Mouse (Mus musculus) frontal cortex, postnatal 25 days (tissue): Measurements from ENCODE around the gene Mogat2.

ENCODE experiments used
- DNase-seq, 2 experiments: peaks; one replicate each; pipeline ENCODE4 v3.0.0; 2022; ENCODE audit warnings: low spot score in 2 of 2

The Mogat2 gene

GRCm38 (mm10) chr7:99235657-99236056 is 2.8 kb downstream of the Mogat2 start:
- no peak for DNase-seq

DNA sequence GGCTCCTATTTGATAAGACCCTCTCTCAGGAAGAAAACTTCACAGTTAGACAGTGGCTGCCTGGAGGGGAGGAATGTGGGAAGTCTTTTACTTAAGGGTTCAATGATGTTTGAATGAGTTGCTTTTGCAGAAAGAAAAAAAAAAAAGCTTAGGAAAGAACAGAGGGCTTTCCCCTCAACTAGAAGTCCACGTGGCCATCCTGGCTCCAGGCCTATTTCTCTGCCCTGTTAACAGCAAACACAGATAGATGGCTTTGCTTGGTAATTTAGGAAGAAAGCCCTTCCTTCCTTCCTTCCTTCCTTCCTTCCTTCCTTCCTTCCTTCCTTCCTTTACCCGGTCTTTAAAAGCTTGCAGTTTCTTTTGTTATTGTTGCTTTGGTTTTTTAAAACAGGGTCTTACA is 3.5 kb downstream of the Mogat2 start:
- DNase-seq = no peak

DNA sequence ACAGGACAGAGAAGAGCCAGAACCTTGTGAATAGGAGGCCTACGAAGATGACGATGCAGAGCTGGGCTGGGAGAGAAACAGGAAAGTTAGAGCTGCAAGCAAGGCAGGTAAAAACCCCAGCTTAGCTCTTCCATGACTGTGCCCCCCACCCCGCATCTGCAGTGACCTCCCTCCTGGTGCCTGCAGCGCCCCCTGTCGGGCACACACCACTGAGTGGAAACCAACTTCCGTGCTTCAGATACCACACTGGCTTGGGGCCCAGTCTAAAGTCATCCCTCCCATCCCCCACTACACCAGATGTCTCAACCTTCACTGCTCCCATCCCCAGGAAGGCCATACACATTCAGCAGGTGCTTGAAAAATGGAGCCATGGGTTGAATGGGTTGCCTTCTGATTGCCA is 5.8 kb downstream of the Mogat2 start:
- DNase-seq = no peak

- DNase-seq = no peak
Observed at GRCm38 (mm10) chr7:99230061-99230747, 8.2 kb downstream of the Mogat2 start.

DNA sequence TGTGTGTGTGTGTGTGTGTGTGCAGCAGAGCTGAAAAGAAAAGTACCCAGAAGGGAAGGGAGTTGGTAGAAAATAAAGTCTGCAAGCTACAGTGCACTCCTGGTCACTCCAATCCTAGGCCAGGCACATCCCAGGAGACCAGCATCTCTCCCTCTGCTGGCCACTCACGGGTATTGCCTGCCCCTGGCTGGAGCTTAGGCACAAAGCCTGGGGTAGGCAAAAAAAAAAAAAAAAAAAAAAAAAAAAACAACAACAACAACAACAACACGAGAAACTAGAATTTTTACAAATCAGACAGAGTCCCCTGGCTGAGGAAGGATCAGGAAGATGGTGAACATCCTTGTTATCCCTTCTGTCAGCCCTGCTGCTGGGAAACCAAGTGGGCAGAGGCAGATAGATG is 9.0 kb downstream of the Mogat2 start:
- no peak for DNase-seq

DNA sequence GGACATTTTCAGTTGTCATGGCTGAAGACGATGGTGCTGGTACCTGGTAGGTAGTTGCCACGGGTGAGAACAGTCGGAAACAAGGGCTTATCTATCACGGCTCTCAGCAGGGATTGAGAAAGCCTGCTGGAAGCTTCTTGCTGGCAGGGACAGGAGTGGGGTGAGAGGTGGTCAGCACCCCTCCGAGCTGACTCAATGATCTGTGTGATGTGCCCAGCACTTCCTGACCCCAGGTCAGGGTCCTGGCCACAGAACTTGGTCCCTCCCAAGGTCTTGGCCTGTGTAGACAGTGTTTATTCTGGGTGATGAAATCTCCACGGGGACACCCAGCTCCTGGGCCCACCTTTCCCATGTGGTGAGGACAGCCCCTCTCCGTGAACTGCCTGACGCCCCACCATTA is 9.6 kb downstream of the Mogat2 start:
- no peak for DNase-seq

DNA sequence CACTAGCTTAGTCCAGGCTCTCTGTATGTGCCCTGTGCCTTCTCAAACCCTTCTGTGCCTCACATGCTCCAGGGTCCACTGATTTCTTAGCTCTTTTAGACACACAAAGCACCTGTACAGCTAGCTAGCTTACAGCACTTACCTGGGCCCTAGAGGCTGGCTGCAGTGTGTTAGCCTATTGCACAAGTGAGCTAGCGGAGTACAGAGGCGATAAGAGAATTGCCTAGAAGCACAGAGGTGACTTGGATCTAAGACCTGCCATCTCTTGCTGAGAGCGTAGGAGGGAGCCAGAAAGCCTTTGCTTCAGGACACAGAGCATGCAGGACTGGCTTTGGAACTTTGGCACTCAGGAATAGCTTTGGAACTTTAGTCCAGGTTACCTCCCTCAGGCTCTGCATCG is 11.2 kb downstream of the Mogat2 start:
- no peak for DNase-seq

DNA sequence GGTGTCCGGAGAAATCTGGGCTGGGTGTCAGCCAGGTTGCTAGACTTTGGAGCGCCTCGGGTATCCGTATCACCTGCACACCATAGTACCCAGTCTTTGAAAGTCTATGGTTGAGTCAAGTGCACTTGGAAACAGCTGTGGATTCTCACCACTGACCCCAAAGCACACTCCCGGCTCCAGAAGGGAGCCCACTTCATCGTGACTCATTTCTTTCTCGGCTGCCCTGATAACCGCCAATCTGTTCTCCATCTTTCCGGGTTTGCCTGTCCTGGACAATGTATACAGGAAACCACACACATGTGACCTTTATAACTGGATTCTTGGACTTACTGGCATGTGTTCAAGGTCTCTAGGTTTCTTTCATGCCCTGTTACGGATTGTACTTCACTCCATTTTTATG is 11.8 kb downstream of the Mogat2 start:
- DNase-seq = no peak

- DNase-seq = no peak
Observed at GRCm38 (mm10) chr7:99225421-99225820, 13.0 kb downstream of the Mogat2 start.

- DNase-seq = no peak
Observed at GRCm38 (mm10) chr7:99224648-99225190, 13.7 kb downstream of the Mogat2 start.

DNA sequence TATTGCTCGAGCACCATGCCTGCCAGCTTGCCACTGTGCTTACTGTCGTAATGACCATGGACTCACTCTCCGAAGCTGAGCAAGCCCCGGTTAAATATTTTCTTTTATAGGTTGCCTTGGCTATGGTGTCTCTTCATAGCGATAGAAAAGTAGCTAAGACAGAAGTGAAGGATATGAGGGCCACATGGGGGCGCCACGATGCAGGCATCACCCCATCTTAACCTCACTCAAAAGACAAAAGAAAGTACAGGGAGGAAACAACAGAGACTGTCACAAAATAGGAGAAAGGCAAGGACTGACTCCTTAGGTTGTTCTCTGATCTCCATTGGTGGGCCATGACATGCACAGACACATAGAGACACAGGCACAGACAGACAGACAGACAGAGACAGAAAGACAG is 14.2 kb downstream of the Mogat2 start:
- DNase-seq = no peak

DNA sequence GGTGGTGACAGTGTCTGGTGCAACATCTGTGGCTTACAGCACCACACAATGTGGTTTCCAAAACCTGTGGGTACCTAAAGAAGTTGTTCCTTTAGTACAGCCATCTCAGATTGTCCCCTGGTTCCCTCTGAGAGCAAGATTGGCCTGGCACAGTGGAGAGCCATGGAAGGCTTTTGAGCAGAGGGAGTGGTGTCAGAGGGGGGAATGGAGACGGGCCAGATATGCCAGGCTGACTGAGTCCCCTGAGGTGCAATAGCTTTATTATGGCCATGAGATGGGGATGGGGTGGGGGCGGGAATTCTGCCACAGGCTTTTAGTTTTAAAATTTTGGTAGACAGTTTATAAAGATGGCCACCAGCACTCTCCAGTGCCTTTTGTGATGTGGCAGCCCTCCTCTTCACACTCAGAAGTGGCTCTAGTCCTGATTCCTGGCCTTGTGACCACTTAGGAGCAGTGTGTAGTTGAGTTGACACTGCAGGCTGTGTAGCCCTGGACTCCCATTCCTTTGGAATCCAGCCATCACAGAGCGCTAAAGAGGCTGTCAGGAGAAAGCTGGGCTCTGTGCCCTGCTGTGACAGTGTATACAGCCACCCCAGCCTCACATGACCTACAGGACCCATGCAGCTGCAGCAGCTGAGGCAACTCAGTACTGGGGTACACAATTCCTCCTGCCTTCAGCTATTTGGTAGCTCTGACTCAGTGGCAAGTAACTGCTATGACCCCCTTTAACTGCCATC is 20.9 kb downstream of the Mogat2 start:
- no peak for DNase-seq

- no peak for DNase-seq
Observed at GRCm38 (mm10) chr7:99215347-99215855, 23.0 kb downstream of the Mogat2 start.

- DNase-seq = no peak
Observed at GRCm38 (mm10) chr7:99214621-99215185, 23.7 kb downstream of the Mogat2 start.

DNA sequence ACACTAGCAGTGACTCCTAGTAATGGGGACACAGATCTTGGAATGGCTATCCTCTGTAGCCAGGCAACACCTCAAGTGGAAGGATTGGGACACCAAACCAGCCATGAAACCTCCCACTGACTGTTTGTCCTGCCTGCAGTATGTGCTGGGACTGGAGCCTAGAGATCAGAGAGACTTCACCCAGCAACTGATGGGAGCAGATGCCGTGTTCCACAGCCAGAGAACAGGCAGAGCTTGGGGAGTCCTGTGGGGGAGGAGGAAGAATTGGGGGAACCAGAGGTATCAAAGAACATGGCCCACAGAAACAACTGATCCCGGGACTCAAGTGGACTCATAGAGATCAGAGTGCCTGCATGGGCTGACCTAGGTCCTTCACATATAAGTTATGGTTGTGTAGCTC is 24.7 kb downstream of the Mogat2 start:
- DNase-seq = no peak

GRCm38 (mm10) chr7:99213056-99213455 is 25.4 kb downstream of the Mogat2 start:
- DNase-seq = no peak

DNA sequence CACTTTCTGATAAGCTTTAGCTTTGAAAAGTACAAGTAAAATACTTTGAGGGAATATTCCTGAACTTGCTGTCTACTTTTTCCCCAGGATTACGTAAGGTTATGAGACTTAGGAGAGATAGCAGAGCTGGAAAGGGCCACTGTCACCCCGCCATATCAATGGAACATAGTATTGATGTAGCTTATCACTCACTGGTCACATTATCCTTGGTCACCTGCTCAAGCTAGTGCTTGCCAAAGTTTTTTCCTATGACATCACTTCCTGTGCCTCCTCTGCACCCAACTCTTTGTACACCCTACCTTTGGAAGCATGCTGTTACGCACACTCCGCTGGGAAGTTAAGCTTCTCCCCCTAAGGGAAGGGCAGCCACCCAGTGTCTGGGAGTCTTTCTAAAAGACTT is 29.7 kb downstream of the Mogat2 start:
- no peak for DNase-seq

GRCm38 (mm10) chr7:99206364-99206763 is 32.1 kb downstream of the Mogat2 start:
- DNase-seq = no peak

DNA sequence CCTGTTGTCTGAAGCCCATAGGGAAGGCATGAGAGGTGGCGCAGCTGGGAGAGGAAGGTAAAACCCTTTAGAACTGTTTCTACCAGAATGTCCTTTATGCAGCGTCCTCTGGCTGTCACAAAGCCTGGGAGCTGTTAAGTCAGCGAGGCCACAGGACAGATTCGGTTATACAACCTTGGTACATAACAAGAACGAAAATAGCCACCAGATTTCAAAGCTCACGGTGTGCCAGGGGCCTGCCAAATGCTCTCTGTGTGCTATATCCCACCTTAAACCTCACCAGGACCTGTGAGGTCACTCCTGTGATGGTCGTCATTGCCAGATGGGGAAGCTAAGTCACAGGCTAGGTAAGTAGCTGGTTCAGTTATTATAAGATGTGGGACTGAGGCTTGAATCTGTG is 36.3 kb downstream of the Mogat2 start:
- no peak for DNase-seq

DNA sequence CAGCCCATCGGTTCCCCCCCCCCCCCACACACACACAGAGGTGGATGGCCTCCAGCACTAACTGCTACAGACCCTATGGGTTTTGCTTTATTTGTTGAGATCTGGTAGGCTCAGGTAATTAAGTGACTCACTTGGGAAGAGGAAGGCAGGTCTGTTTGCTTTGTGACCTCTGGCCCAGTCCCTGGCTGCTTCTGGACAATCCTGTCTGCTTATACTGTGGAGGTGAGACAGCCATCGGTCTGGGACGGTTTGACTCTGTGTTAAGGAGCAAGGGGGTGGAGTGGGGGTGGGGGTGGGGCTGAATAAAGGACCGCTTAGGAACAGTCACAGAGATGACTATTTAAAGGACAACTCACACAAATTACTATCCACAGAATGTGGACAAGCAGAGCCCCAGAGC is 38.1 kb downstream of the Mogat2 start:
- DNase-seq = no peak

DNA sequence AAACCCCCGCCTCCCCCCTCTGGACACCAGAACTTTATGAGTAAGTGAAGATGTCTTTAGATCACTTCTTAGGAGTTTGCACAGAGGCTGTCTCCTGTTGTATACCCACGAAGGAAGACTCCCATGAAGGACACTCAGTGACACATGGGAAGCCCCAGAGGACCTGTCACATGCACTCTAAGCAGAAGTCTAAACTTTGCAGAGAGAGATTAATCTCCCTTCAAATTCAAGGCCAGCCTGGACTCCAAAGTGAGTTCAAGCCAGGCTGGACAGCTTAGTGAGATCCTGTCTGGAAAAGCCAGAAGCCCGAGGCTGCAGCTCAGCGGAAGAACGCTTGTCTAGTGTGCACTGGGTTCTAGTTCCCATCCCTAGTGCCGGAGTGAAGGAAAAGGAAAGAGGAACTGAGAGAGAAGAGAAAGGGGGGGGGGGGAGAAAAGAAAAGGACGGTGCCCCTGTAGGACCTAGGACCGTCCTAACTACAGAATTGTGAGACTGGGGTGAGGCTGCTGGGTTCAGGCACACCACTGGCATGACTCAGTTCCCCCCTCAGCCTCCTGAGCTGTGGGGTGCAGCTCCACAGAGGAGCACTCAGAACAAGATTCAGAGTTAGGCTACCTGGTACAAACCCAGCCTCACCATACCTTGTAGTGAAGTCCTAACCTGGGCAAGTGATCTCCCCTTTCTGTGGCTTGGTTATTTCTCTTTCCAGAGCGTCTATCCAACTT is 38.8 kb downstream of the Mogat2 start:
- DNase-seq = no peak

GRCm38 (mm10) chr7:99198811-99199210 is 39.6 kb downstream of the Mogat2 start:
- no peak for DNase-seq
